In the genomic region with DNA sequence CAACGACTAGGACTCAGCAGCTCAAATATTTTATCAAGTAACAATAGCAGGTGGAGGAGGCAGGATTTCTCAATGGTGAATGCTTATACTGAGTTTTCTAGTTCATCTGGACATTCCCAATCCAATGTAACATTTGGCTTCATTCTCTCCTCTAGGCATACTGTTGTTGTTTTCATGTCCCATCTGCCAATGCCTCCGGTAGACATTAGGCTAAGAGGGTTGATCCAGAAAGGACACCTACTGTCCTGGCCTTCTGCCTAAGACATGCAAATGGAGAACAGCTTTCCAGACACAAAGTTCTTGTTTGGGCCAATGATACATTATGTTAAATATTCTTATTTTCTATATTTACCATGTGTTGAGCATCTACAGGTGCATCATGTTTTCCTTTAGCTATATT, we compare ENCODE assay signal across 26 mouse cellular contexts.
DNase-seq lines count a peak whose midpoint lies in the region; ATAC-seq lines count a peak whose summit lies in the region.
"Had no signal": no experiment of that assay in that cellular context is flagged by ENCODE, and none has a peak within 500 bp of the region (broad histone marks: within the 10 kb centered on the region; RNA-seq: fewer than 3 reads in every experiment).

No protein-coding gene starts in this region.

- no peak overlapping the region for H3K4me3 ChIP-seq in heart, embryonic 11.5 days (ENCODE audit: low read depth, low read length)
- H3K4me3 ChIP-seq in forebrain, embryonic 14.5 days (ENCODE audit: low read depth, low read length) = no peak overlapping the region
- H3K4me3 ChIP-seq: embryonic facial prominence, embryonic 12.5 days; embryonic facial prominence, embryonic 15.5 days; forebrain, embryonic 15.5 days; heart, embryonic 12.5 days; heart, embryonic 15.5 days; hindbrain, embryonic 10.5 days; hindbrain, embryonic 13.5 days; intestine, embryonic 15.5 days had no signal

- no peak overlapping the region for H3K9ac ChIP-seq in heart, embryonic 11.5 days (ENCODE audit: low read depth, low read length)
- H3K9ac ChIP-seq in forebrain, embryonic 14.5 days (ENCODE audit: low read length) = no peak overlapping the region
- H3K9ac ChIP-seq: embryonic facial prominence, embryonic 12.5 days; embryonic facial prominence, embryonic 15.5 days; forebrain, embryonic 15.5 days; heart, embryonic 12.5 days; heart, embryonic 15.5 days; hindbrain, embryonic 13.5 days; intestine, embryonic 15.5 days had no signal

- no peaks in the 10 kb centered on the region for H3K36me3 ChIP-seq in heart, embryonic 11.5 days (ENCODE audit: control insufficient read depth, insufficient read depth, low read length)
- no peaks in the 10 kb centered on the region for H3K36me3 ChIP-seq in forebrain, embryonic 14.5 days (ENCODE audit: control insufficient read depth, insufficient read depth, low read length)
- H3K36me3 ChIP-seq: embryonic facial prominence, embryonic 12.5 days; embryonic facial prominence, embryonic 15.5 days; forebrain, embryonic 15.5 days; heart, embryonic 12.5 days; heart, embryonic 15.5 days; hindbrain, embryonic 10.5 days; hindbrain, embryonic 13.5 days; intestine, embryonic 15.5 days had no signal

- no peaks in the 10 kb centered on the region for H3K9me3 ChIP-seq in heart, embryonic 11.5 days (replicated peaks; ENCODE audit: control insufficient read depth, low read length)
- no peaks in the 10 kb centered on the region for H3K9me3 ChIP-seq in forebrain, embryonic 14.5 days (replicated peaks; ENCODE audit: control insufficient read depth, low read length)
- H3K9me3 ChIP-seq: embryonic facial prominence, embryonic 12.5 days; embryonic facial prominence, embryonic 15.5 days; forebrain, embryonic 15.5 days; heart, embryonic 12.5 days; heart, embryonic 15.5 days; hindbrain, embryonic 10.5 days; hindbrain, embryonic 13.5 days; intestine, embryonic 15.5 days had no signal

- DNase-seq in brain, adult 2 months (ENCODE audit: low read depth, low spot score) = peak; percentile 65
- peak; percentile 44 for DNase-seq in cerebellum, adult 11-12 months
- DNase-seq in cerebellum, adult 9-10 months = peak; percentile 45
- peak; percentile 33 to 43 for DNase-seq in cerebellum, postnatal 14 days
- DNase-seq in testis, postnatal 14 days (ENCODE audit: low spot score) = no peak
- no peak for DNase-seq in forebrain, embryonic 14.5 days (ENCODE audit: low spot score)
- DNase-seq: adrenal gland, adult 2 months; adrenal gland, postnatal 14 days; gastrocnemius, postnatal 10 days; gastrocnemius, postnatal 36 days; heart, adult 11 months; heart, postnatal 10 days; heart, postnatal 36 days; kidney, adult 11 months; kidney, adult 8-10 months had no signal

- ATAC-seq in heart, embryonic 11.5 days (replicated peaks; ENCODE audit: insufficient number of reproducible peaks, low FRiP score, low TSS enrichment) = no peak
- ATAC-seq in forebrain, embryonic 14.5 days = no peak
- ATAC-seq: CD4-positive, CD25-positive, alpha-beta regulatory T cell, adult 4 months; forebrain, embryonic 15.5 days; hindbrain, embryonic 16.5 days; intestine, embryonic 15.5 days had no signal

- H3K27me3 ChIP-seq in heart, embryonic 11.5 days (ENCODE audit: control insufficient read depth, insufficient read depth, low read length) = peaks cover 3% of the 10 kb centered on the region; the same call in 1 of the 2 replicates
- H3K27me3 ChIP-seq in forebrain, embryonic 14.5 days (replicated peaks; ENCODE audit: control insufficient read depth, insufficient read depth, low read length) = no peaks in the 10 kb centered on the region

- no peaks in the 10 kb centered on the region for H3K4me1 ChIP-seq in heart, embryonic 11.5 days (ENCODE audit: control insufficient read depth, insufficient read depth, low read length)
- 0 out of 2 replicates have a peak, but pooled peaks cover 2% of the 10 kb centered on the region for H3K4me1 ChIP-seq in forebrain, embryonic 14.5 days (ENCODE audit: control insufficient read depth, insufficient read depth, low read length)
- H3K4me1 ChIP-seq: embryonic facial prominence, embryonic 12.5 days; hindbrain, embryonic 13.5 days had no signal

- no peak overlapping the region for H3K27ac ChIP-seq in heart, embryonic 11.5 days (ENCODE audit: low read depth, low read length)
- H3K27ac ChIP-seq in forebrain, embryonic 14.5 days (ENCODE audit: low read depth, low read length) = no peak overlapping the region
- H3K27ac ChIP-seq: embryonic facial prominence, embryonic 12.5 days; embryonic facial prominence, embryonic 15.5 days; forebrain, embryonic 15.5 days; heart, embryonic 15.5 days; hindbrain, embryonic 10.5 days; hindbrain, embryonic 13.5 days; intestine, embryonic 15.5 days had no signal

- no peak overlapping the region for H3K4me2 ChIP-seq in heart, embryonic 11.5 days
- no peak overlapping the region for H3K4me2 ChIP-seq in forebrain, embryonic 14.5 days (ENCODE audit: low read length)
- H3K4me2 ChIP-seq: embryonic facial prominence, embryonic 12.5 days; embryonic facial prominence, embryonic 15.5 days; forebrain, embryonic 15.5 days; heart, embryonic 12.5 days; heart, embryonic 15.5 days; hindbrain, embryonic 13.5 days; intestine, embryonic 15.5 days had no signal

- WGBS in heart, embryonic 11.5 days (ENCODE audit: insufficient replicate concordance) = 82% methylated on average over 2 of the region's 2 CpGs
- WGBS in forebrain, embryonic 14.5 days = 72% methylated on average over 2 of the region's 2 CpGs

Comparison
In these comparisons a context has a peak if more than half of its experiments do, and no peak if none do; other contexts are left out.
1. DNase-seq: peak in brain, adult 2 months (single experiment), cerebellum, adult 11-12 months (single experiment), cerebellum, adult 9-10 months (single experiment) and cerebellum, postnatal 14 days (2 of 2); none in testis, postnatal 14 days (single experiment) and forebrain, embryonic 14.5 days (single experiment).